Mouse (Mus musculus): Measurements from ENCODE around the gene Prl2c5. TPM values are rescaled to one million over a fixed set of nuclear protein-coding genes. Genes with fewer than 3 reads are reported as not detected.
A peak's percentile ranks its signal among the peaks of the same experiment; 100 is the strongest.
"Not testable (repeated sequence)": the region's sequence is repeated elsewhere in the genome, so short reads cannot be mapped to it uniquely, and the experiment has no call there.

Prl2c5 gene
- total RNA-seq (2017) = not detected in 2 replicates

GRCm38 (mm10) chr13:13182415-13182814 is at the start of gene Prl2c5:
Gene Prl2c5, plus strand, starts transcription at chr13:13182715.
- ATAC-seq (ENCODE audit: extremely low read depth, insufficient number of reproducible peaks, low FRiP score, poor library complexity, severe bottlenecking) = not testable (repeated sequence)

GRCm38 (mm10) chr13:13162777-13163485 is 19.6 kb upstream of the Prl2c5 start:
- peak; percentile 16; the same call in 1 of the 2 replicates for ATAC-seq (ENCODE audit: extremely low read depth, insufficient number of reproducible peaks, low FRiP score, poor library complexity, severe bottlenecking)

- ATAC-seq (ENCODE audit: extremely low read depth, insufficient number of reproducible peaks, low FRiP score, poor library complexity, severe bottlenecking) = not testable (repeated sequence)
Observed at GRCm38 (mm10) chr13:13168631-13169030, 13.9 kb upstream of the Prl2c5 start.

DNA sequence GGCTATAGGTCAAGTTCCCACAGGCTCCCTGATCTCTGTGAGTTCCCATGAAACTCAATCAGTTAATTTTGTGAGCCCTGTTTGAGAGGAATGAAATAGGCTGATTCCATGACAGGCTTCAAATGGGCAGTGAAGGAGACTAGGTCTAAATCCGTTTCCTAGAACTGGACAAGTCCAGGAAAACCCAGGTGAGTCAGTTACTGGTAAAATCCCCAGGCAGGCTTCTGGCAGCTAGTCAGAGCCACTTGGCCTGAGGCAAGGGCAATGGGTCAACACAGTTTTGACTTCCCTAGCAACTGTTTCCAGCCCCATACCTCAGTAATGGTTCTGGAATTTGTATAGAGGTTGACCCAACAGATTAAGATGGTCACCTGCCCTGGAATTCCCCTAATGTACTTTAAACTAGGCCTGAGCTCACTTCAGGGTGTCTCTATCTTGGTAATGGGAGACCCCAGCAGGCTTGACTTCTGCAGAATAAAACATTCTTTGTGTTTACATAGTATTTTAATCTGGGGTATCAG is 8.8 kb upstream of the Prl2c5 start:
- not testable (repeated sequence) for ATAC-seq (ENCODE audit: extremely low read depth, insufficient number of reproducible peaks, low FRiP score, poor library complexity, severe bottlenecking)

DNA sequence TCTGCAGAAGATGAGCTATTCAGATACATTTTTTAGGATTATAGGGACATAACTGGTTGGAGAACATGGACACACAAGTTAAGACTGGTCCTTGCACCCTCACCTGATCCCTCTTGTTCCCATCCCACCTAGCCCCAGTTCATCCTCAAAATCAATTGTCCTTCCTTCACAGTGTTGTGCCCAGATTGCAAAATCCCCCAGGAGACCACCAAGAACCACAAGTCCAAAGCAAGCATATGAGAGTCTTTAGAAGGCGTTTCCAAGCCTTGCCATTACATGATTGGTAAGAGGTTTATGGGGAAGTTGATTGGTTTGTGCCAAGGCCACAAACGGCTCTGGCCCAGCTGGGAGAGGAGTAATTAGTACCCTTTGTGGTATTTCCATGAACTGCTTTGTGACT is 6.8 kb upstream of the Prl2c5 start:
- ATAC-seq (ENCODE audit: extremely low read depth, insufficient number of reproducible peaks, low FRiP score, poor library complexity, severe bottlenecking) = not testable (repeated sequence)

DNA sequence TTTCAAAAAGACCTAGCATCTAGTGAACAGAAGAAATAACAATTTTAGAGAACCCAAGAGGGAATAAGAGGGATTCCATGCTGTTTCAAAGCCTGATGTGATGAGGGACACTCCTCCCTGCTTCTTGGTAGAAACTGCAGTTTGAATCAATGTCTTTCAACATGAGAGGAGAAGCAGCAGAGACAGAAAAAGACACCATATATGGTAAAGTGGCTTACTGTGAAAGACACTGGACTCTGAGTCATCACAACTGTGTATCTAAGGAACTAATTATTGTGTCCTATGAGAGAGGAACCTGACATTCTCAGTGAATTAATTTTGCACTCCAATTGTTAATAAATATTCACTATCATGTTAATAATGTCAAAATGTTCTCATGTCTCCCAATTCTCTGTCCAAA is 28.7 kb downstream of the Prl2c5 start:
- ATAC-seq (ENCODE audit: extremely low read depth, insufficient number of reproducible peaks, low FRiP score, poor library complexity, severe bottlenecking) = not testable (repeated sequence)

GRCm38 (mm10) chr13:13216363-13216762 is 33.8 kb downstream of the Prl2c5 start:
- not testable (repeated sequence) for ATAC-seq (ENCODE audit: extremely low read depth, insufficient number of reproducible peaks, low FRiP score, poor library complexity, severe bottlenecking)

- not testable (repeated sequence) for ATAC-seq (ENCODE audit: extremely low read depth, insufficient number of reproducible peaks, low FRiP score, poor library complexity, severe bottlenecking)
Observed at GRCm38 (mm10) chr13:13220231-13220630, 37.7 kb downstream of the Prl2c5 start.

DNA sequence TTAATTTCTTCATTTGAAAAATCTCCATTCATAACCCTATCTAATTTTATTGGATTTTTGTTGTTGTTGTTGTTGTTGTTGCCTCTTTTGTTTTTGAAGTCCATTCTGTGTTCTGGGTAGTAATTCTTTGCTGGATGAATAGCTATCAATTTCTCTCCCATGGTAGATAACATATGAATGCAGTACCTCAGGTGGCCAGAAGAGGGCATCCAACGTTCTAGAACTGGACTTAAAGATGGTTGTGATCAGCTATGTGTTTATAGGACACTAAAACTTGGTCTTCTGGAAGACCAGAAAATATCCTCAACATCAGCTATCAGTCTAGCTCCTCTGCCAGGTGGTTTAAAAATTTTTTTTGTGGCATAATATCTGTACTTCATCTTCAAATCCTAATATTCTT is 54.9 kb downstream of the Prl2c5 start:
- 0 out of 2 replicates have a peak, but pooled peaks have one; percentile 33 for ATAC-seq (ENCODE audit: extremely low read depth, insufficient number of reproducible peaks, low FRiP score, poor library complexity, severe bottlenecking)

Other genes starting within 250 kb of the Prl2c5 start
- gene Prl2c2, start 177.3 kb upstream of the Prl2c5 start, total RNA-seq (2017) = not detected in 2 replicates
- 33.4 and 60.2 TPM in 2 replicates for gene Gpr137b, start 211.3 kb downstream of the Prl2c5 start, total RNA-seq (2017)

Data from neutrophil, adult 5-6 weeks (primary cell).